Mouse (Mus musculus): Measurements from ENCODE around the gene Rps11. TPM values are rescaled to one million over a fixed set of nuclear protein-coding genes. Genes with fewer than 3 reads are reported as not detected.

Rps11 gene
- polyA plus RNA-seq, 1 experiment = 325 TPM

GRCm38 (mm10) chr7:45141319-45141718, 17.1 kb upstream of the Rps11 start:
- H3K4me1 ChIP-seq (ENCODE audit: control insufficient read depth, insufficient read depth, insufficient read length) = no peaks in the 10 kb centered on the region; the same call in 1 of the 2 replicates
- TF ChIP-seq POLR2A (IDR thresholded peaks at IDR 0.05; ENCODE audit: low read depth, low read length) = no peak
- TF ChIP-seq CTCF (IDR thresholded peaks at IDR 0.05; ENCODE audit: extremely low read depth, insufficient read depth, insufficient read length, insufficient replicate concordance) = no peak
- H3K27ac ChIP-seq (ENCODE audit: insufficient read depth, low read length) = peak overlapping the region; percentile 25; the same call in 1 of the 2 replicates
- peaks cover 20% of the 10 kb centered on the region for H3K36me3 ChIP-seq (ENCODE audit: control insufficient read depth, insufficient read depth, low read length)
- DNase-seq (ENCODE audit: low read depth in 1 of 2, low spot score in 2 of 2) = no peak
- no peaks in the 10 kb centered on the region for H3K27me3 ChIP-seq (ENCODE audit: control insufficient read depth, insufficient read depth, low read length)
- no peak overlapping the region for H3K4me3 ChIP-seq (ENCODE audit: extremely low read depth, insufficient read depth, insufficient read length)
- 51% methylated on average over 3 of the region's 3 CpGs for WGBS

- no peak for DNase-seq (ENCODE audit: low read depth in 1 of 2, low spot score in 2 of 2)
- TF ChIP-seq POLR2A (IDR thresholded peaks at IDR 0.05; ENCODE audit: low read depth, low read length) (no peak), CTCF (IDR thresholded peaks at IDR 0.05; ENCODE audit: extremely low read depth, insufficient read depth, insufficient read length, insufficient replicate concordance) (no peak)
- H3K4me3 ChIP-seq (ENCODE audit: extremely low read depth, insufficient read depth, insufficient read length) = no peak overlapping the region
- H3K27ac ChIP-seq (ENCODE audit: insufficient read depth, low read length) = no peak overlapping the region
- H3K27me3 ChIP-seq (ENCODE audit: control insufficient read depth, insufficient read depth, low read length) = no peaks in the 10 kb centered on the region
- H3K4me1 ChIP-seq (ENCODE audit: control insufficient read depth, insufficient read depth, insufficient read length) = peaks cover 5% of the 10 kb centered on the region; the same call in 1 of the 2 replicates
- 88% methylated on average over 8 of the region's 8 CpGs for WGBS
- H3K36me3 ChIP-seq (ENCODE audit: control insufficient read depth, insufficient read depth, low read length) = peaks cover 15% of the 10 kb centered on the region
Observed at GRCm38 (mm10) chr7:45139904-45140723, 15.9 kb upstream of the Rps11 start.

DNA sequence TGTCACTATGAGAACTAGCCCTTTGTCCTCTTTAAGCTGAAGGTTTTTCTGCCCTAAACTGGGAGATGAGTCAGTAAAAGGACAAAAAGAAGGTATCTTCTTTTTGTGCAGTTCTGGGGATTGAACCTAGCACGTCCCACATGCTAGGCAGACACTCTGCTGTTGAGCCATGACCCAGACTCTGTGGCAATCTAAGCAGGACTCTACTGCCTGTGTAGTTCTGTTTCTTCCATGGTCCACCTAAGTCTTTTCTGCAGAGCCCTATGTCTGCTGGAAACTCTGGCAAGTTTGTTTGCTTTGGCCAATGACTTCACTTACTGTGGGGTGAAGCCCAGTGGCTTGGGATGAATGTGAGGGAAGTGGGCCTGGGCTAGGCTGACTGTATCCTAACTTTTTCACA, 14.2 kb upstream of the Rps11 start:
- no peaks in the 10 kb centered on the region for H3K27me3 ChIP-seq (ENCODE audit: control insufficient read depth, insufficient read depth, low read length)
- H3K4me1 ChIP-seq (ENCODE audit: control insufficient read depth, insufficient read depth, insufficient read length) = peaks cover 5% of the 10 kb centered on the region; the same call in 1 of the 2 replicates
- no peak overlapping the region for H3K27ac ChIP-seq (ENCODE audit: insufficient read depth, low read length)
- H3K36me3 ChIP-seq (ENCODE audit: control insufficient read depth, insufficient read depth, low read length) = peaks cover 6% of the 10 kb centered on the region
- no peak overlapping the region for H3K4me3 ChIP-seq (ENCODE audit: extremely low read depth, insufficient read depth, insufficient read length)
- 88% methylated on average over 1 of the region's 1 CpGs for WGBS
- TF ChIP-seq CTCF (IDR thresholded peaks at IDR 0.05; ENCODE audit: extremely low read depth, insufficient read depth, insufficient read length, insufficient replicate concordance) (no peak), POLR2A (IDR thresholded peaks at IDR 0.05; ENCODE audit: low read depth, low read length) (no peak)
- DNase-seq (ENCODE audit: low read depth in 1 of 2, low spot score in 2 of 2) = no peak

DNA sequence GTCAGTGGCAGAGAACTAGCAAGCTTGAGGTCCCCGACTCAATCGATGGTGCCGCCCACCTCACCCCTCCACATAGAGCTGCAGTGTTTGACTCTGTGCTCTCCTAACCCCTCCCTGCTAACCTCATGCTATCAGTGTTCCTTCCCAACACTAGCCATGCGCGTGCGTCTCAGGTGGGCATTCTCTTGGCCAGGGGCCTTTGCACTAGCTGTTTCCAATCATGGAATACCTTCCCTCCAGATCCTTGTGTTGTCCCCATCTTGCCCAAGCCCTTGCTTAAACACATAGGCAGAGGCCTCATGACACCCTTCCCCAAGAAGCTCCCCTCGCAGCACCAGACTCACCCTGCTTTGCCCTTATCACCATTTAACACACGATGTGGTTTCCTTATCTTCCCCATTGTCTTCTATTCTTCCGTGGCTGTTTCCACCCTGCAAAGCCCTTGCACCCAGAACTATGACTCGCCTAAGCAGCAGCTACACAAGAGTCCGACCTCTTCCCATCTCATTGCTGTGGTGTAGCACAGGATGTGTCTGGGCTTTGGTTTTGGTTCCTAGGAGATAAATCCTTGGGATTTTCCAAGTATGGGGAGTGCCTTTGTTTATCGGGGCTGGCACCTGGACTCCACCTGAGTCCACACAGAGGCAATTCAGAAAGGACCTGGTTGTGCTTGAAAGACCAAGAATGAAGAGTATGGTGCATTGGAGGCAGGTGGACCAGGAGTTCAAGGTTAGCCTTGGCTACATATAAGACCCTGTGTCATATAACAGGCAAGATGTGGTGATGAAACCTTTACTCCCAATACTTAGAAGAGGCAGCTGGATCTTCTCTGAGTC, 13.2 kb upstream of the Rps11 start:
- Histone ChIP-seq H3K4me3 (ENCODE audit: extremely low read depth, insufficient read depth, insufficient read length) (no peak overlapping the region), H3K36me3 (ENCODE audit: control insufficient read depth, insufficient read depth, low read length) (peaks cover 3% of the 10 kb centered on the region), H3K27me3 (ENCODE audit: control insufficient read depth, insufficient read depth, low read length) (no peaks in the 10 kb centered on the region), H3K4me1 (ENCODE audit: control insufficient read depth, insufficient read depth, insufficient read length) (peaks cover 5% of the 10 kb centered on the region; the same call in 1 of the 2 replicates), H3K27ac (ENCODE audit: insufficient read depth, low read length) (peak overlapping the region; percentile 15; the same call in 1 of the 2 replicates)
- 38% methylated on average over 12 of the region's 12 CpGs for WGBS
- TF ChIP-seq POLR2A (IDR thresholded peaks at IDR 0.05; ENCODE audit: low read depth, low read length) (no peak), CTCF (IDR thresholded peaks at IDR 0.05; ENCODE audit: extremely low read depth, insufficient read depth, insufficient read length, insufficient replicate concordance) (no peak)
- DNase-seq (ENCODE audit: low read depth in 1 of 2, low spot score in 2 of 2) = no peak

DNA sequence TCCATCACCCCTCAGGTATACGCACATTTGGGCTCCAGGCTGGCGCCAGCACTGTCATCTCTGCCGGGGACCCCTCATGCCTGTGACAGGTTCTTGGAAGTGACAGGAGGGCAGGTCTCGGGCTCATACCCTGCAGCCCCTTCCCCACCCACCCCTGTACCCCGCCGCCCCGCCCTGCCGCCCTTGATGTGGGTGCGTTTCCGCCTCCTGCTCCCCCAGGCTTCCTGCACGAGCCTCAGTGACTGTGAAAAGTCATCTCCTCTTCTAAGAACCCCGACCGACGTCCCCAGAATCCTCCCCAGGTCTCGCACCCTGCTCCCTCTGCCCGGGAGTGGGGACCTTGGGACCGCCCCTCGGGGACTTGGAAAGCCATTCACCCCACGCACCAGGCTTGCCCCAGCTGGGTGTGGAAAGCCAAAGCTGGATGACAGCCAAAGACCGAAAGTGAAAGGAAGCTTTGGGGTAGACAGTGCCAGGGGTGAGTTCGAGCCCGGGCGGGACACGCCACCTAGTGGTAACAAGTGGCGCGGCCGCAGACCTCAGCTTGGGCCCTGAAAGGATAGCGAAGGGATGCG, 11.8 kb upstream of the Rps11 start, which contains the start of the genes Gm45713 and Flt3l:
TSS of gene Gm45713 (minus strand) at position 239 of the 575 bp plus-strand sequence.
TSS of gene Flt3l (minus strand) at position 440 of the 575 bp plus-strand sequence.
- TF ChIP-seq CTCF (IDR thresholded peaks at IDR 0.05; ENCODE audit: extremely low read depth, insufficient read depth, insufficient read length, insufficient replicate concordance) (peak; percentile 97), POLR2A (IDR thresholded peaks at IDR 0.05; ENCODE audit: low read depth, low read length) (no peak)
- WGBS = 1% methylated on average over 29 of the region's 29 CpGs
- Histone ChIP-seq H3K27me3 (ENCODE audit: control insufficient read depth, insufficient read depth, low read length) (no peaks in the 10 kb centered on the region), H3K27ac (ENCODE audit: insufficient read depth, low read length) (peak within 1 kb of the TSS; percentile 92), H3K36me3 (ENCODE audit: control insufficient read depth, insufficient read depth, low read length) (peaks cover 8% of the 10 kb centered on the region), H3K4me3 (ENCODE audit: extremely low read depth, insufficient read depth, insufficient read length) (peak within 1 kb of the TSS; percentile 84), H3K4me1 (ENCODE audit: control insufficient read depth, insufficient read depth, insufficient read length) (peaks cover 5% of the 10 kb centered on the region; the same call in 1 of the 2 replicates)
- peak; percentile 78 to 86 for DNase-seq (ENCODE audit: low read depth in 1 of 2, low spot score in 2 of 2)

- no peak for DNase-seq (ENCODE audit: low read depth in 1 of 2, low spot score in 2 of 2)
- WGBS = 62% methylated on average over 3 of the region's 3 CpGs
- Histone ChIP-seq H3K4me3 (ENCODE audit: extremely low read depth, insufficient read depth, insufficient read length) (peak overlapping the region; percentile 84), H3K36me3 (ENCODE audit: control insufficient read depth, insufficient read depth, low read length) (peaks cover 8% of the 10 kb centered on the region), H3K27ac (ENCODE audit: insufficient read depth, low read length) (peak overlapping the region; percentile 68), H3K4me1 (ENCODE audit: control insufficient read depth, insufficient read depth, insufficient read length) (peaks cover 5% of the 10 kb centered on the region; the same call in 1 of the 2 replicates), H3K27me3 (ENCODE audit: control insufficient read depth, insufficient read depth, low read length) (no peaks in the 10 kb centered on the region)
- TF ChIP-seq POLR2A (IDR thresholded peaks at IDR 0.05; ENCODE audit: low read depth, low read length) = no peak
Observed at GRCm38 (mm10) chr7:45135370-45135769, 11.1 kb upstream of the Rps11 start.
